Mouse (Mus musculus) MEL (cell line): ENCODE data around the gene Ddb1. TPM values are rescaled to one million over a fixed set of nuclear protein-coding genes. Genes with fewer than 3 reads are reported as not detected.

Experiments used
- DNase-seq: peaks from one replicate; pipeline ENCODE4 v3.0.0; 2011; ENCODE audit warnings: low read depth, low spot score
- H3K27ac ChIP-seq: 2 replicates; pipeline ENCODE4 v1.5.1; 2012; ENCODE audit warnings: low read depth, mild to moderate bottlenecking, control low read depth, low read length, moderate library complexity; ENCODE audit not compliant: control insufficient read depth
- H3K27me3 ChIP-seq, 2 experiments: fragments of 150-350 bp in 1 of 2; sonication (generic) in 1 of 2; 2 replicates each; pipeline ENCODE4 v1.6.1; 2012; ENCODE audit warnings: low read length in 2 of 2, mild to moderate bottlenecking in 2 of 2, improper control_type of control experiment in 1 of 2, moderate library complexity in 1 of 2; ENCODE audit not compliant: insufficient read depth in 2 of 2, control insufficient read depth in 1 of 2
- H3K36me3 ChIP-seq, 2 experiments: 2 replicates each; pipeline ENCODE4 v1.6.1; 2012 to 2014; ENCODE audit warnings: low read length in 2 of 2, improper control_type of control experiment in 1 of 2, inconsistent platforms in 1 of 2, mild to moderate bottlenecking in 1 of 2; ENCODE audit not compliant: insufficient read depth in 2 of 2, control insufficient read depth in 1 of 2
- H3K4me1 ChIP-seq, 2 experiments: fragments of 150-350 bp in 1 of 2; sonication (generic) in 1 of 2; 2 replicates each; pipeline ENCODE4 v1.6.1; 2012; ENCODE audit warnings: low read length in 2 of 2, improper control_type of control experiment in 1 of 2, mild to moderate bottlenecking in 1 of 2; ENCODE audit not compliant: insufficient read depth in 2 of 2, control insufficient read depth in 1 of 2
- H3K4me3 ChIP-seq, 2 experiments: fragments of 150-350 bp in 1 of 2; sonication (generic) in 1 of 2; 2 replicates each; pipeline ENCODE4 v1.5.1; 2012; ENCODE audit warnings: low read depth in 2 of 2, low read length in 2 of 2, mild to moderate bottlenecking in 2 of 2, moderate library complexity in 2 of 2, control low read depth in 1 of 2, improper control_type of control experiment in 1 of 2; ENCODE audit not compliant: control insufficient read depth in 1 of 2, insufficient read depth in 1 of 2
- H3K79me2 ChIP-seq: 2 replicates; pipeline ENCODE4 v1.6.1; 2012; ENCODE audit warnings: mild to moderate bottlenecking, low read length, moderate library complexity; ENCODE audit not compliant: control insufficient read depth, poor library complexity, insufficient read depth
- H3K9ac ChIP-seq: 2 replicates; pipeline ENCODE4 v1.6.1; 2012; ENCODE audit warnings: low read depth, mild to moderate bottlenecking, control low read depth, low read length, moderate library complexity; ENCODE audit not compliant: control insufficient read depth, poor library complexity, severe bottlenecking
- H3K9me3 ChIP-seq: fragments of 150-350 bp; sonication (generic); replicated peaks from 2 replicates; pipeline ENCODE4 v1.6.1; 2012; ENCODE audit warnings: mild to moderate bottlenecking, low read length, improper control_type of control experiment, moderate library complexity; ENCODE audit not compliant: insufficient read depth
- BHLHE40 ChIP-seq: IDR thresholded peaks from 2 replicates; pipeline ENCODE4 v1.6.1; 2012; ENCODE audit warnings: low read depth, mild to moderate bottlenecking, inconsistent platforms, low read length, improper control_type of control experiment, borderline replicate concordance
- ELF1 ChIP-seq: IDR thresholded peaks from 2 replicates; pipeline ENCODE4 v1.6.1; 2014; ENCODE audit warnings: low read depth, mild to moderate bottlenecking, inconsistent platforms, low read length, improper control_type of control experiment, moderate library complexity
- EP300 ChIP-seq, 2 experiments: IDR thresholded peaks; 2 replicates each; pipeline ENCODE4 v1.6.1; 2011; ENCODE audit warnings: improper control_type of control experiment in 2 of 2, low read length in 2 of 2, low read depth in 1 of 2, mild to moderate bottlenecking in 1 of 2
- ETS1 ChIP-seq: IDR thresholded peaks from 2 replicates; pipeline ENCODE4 v1.6.1; 2012; ENCODE audit warnings: low read depth, mild to moderate bottlenecking, inconsistent platforms, low read length, improper control_type of control experiment, moderate library complexity
- GABPA ChIP-seq: IDR thresholded peaks from 2 replicates; pipeline ENCODE4 v1.6.1; 2012; ENCODE audit warnings: low read depth, mild to moderate bottlenecking, inconsistent platforms, low read length, improper control_type of control experiment, moderate library complexity
- MAFK ChIP-seq: IDR thresholded peaks from 2 replicates; pipeline ENCODE4 v1.6.1; 2011; ENCODE audit warnings: low read depth, mild to moderate bottlenecking, low read length, improper control_type of control experiment, borderline replicate concordance
- MAX ChIP-seq: IDR thresholded peaks from 2 replicates; pipeline ENCODE4 v1.6.1; 2011; ENCODE audit warnings: low read length, improper control_type of control experiment
- MAZ ChIP-seq: IDR thresholded peaks from 2 replicates; pipeline ENCODE4 v1.6.1; 2012; ENCODE audit warnings: low read depth, mild to moderate bottlenecking, inconsistent platforms, low read length, improper control_type of control experiment
- MEF2A ChIP-seq: IDR thresholded peaks from 2 replicates; pipeline ENCODE4 v1.6.1; 2014; ENCODE audit warnings: low read depth, mild to moderate bottlenecking, inconsistent platforms, low read length, improper control_type of control experiment; ENCODE audit not compliant: poor library complexity, insufficient replicate concordance, severe bottlenecking; ENCODE audit errors: extremely low read depth
- MXI1 ChIP-seq: IDR thresholded peaks from 2 replicates; pipeline ENCODE4 v1.6.1; 2011; ENCODE audit warnings: mild to moderate bottlenecking, low read depth, low read length, improper control_type of control experiment
- NRF1 ChIP-seq: IDR thresholded peaks from 2 replicates; pipeline ENCODE4 v1.6.1; 2014; ENCODE audit warnings: low read depth, mild to moderate bottlenecking, inconsistent platforms, low read length, improper control_type of control experiment, moderate library complexity; ENCODE audit not compliant: poor library complexity, insufficient read depth, severe bottlenecking
- POLR2A ChIP-seq, 2 experiments: IDR thresholded peaks; 2 replicates each; pipeline ENCODE4 v1.6.1; 2011 to 2012; ENCODE audit warnings: low read length in 2 of 2, mild to moderate bottlenecking in 2 of 2, control low read depth in 1 of 2, improper control_type of control experiment in 1 of 2, low read depth in 1 of 2, moderate library complexity in 1 of 2; ENCODE audit not compliant: control insufficient read depth in 1 of 2, insufficient read depth in 1 of 2, poor library complexity in 1 of 2
- POLR2AphosphoS2 ChIP-seq: IDR thresholded peaks from 2 replicates; pipeline ENCODE4 v1.6.1; 2011; ENCODE audit warnings: low read length, improper control_type of control experiment
- RCOR1 ChIP-seq: IDR thresholded peaks from 2 replicates; pipeline ENCODE4 v1.6.1; 2012; ENCODE audit warnings: low read depth, mild to moderate bottlenecking, inconsistent platforms, low read length, improper control_type of control experiment
- TAL1 ChIP-seq: IDR thresholded peaks from 2 replicates; pipeline ENCODE4 v1.6.1; 2012; ENCODE audit warnings: mild to moderate bottlenecking, inconsistent platforms, low read length, moderate library complexity, mixed read lengths
- TCF12 ChIP-seq: IDR thresholded peaks from 2 replicates; pipeline ENCODE4 v1.6.1; 2014; ENCODE audit warnings: low read depth, mild to moderate bottlenecking, inconsistent platforms, low read length, improper control_type of control experiment, moderate library complexity
- UBTF ChIP-seq: IDR thresholded peaks from 2 replicates; pipeline ENCODE4 v1.6.1; 2012; ENCODE audit warnings: low read depth, mild to moderate bottlenecking, inconsistent platforms, low read length, improper control_type of control experiment, moderate library complexity, borderline replicate concordance; ENCODE audit not compliant: insufficient read depth
- USF2 ChIP-seq, 2 experiments: IDR thresholded peaks; 2 replicates each; pipeline ENCODE4 v1.6.1; 2011 to 2012; ENCODE audit warnings: improper control_type of control experiment in 2 of 2, low read length in 2 of 2, borderline replicate concordance in 1 of 2, inconsistent platforms in 1 of 2, low read depth in 1 of 2, mild to moderate bottlenecking in 1 of 2; ENCODE audit not compliant: insufficient read depth in 1 of 2
- ZC3H11A ChIP-seq: IDR thresholded peaks from 2 replicates; pipeline ENCODE4 v1.6.1; 2012; ENCODE audit warnings: low read depth, mild to moderate bottlenecking, inconsistent platforms, low read length, improper control_type of control experiment
- ZKSCAN1 ChIP-seq: IDR thresholded peaks from 2 replicates; pipeline ENCODE4 v1.6.1; 2012; ENCODE audit warnings: low read depth, mild to moderate bottlenecking, inconsistent platforms, low read length, improper control_type of control experiment, moderate library complexity
- ZMIZ1 ChIP-seq: IDR thresholded peaks from 2 replicates; pipeline ENCODE4 v1.6.1; 2012; ENCODE audit warnings: low read depth, mild to moderate bottlenecking, inconsistent platforms, low read length, improper control_type of control experiment, moderate library complexity
- polyA plus RNA-seq, 2 experiments: library from polyadenylated mRNA; stranded (reverse) in 1 of 2; unstranded in 1 of 2; fragments of >175 nt in 1 of 2; fragments of >200 nt in 1 of 2; gene quantifications; 2 replicates each; pipeline versions ENCODE4 v1.2.1 to v1.2.4; 2012; ENCODE audit warnings: low replicate concordance in 2 of 2, low read depth in 1 of 2; ENCODE audit not compliant: insufficient read length in 2 of 2, insufficient read depth in 1 of 2, missing spikeins in 1 of 2
- total RNA-seq: library from RNA; depleted of rRNA; stranded (reverse); fragments of 300-350 nt; gene quantifications from 2 replicates; pipeline ENCODE4 v1.2.3, GENCODE M21; 2012

The Ddb1 gene
- total and polyA plus RNA-seq, 3 experiments, result 116 to 459 (median 365) TPM

- Histone ChIP-seq H3K79me2 (no peaks in the 10 kb centered on the region), H3K9ac (no peak overlapping the region), H3K27ac (no peak overlapping the region), H3K36me3 (no peaks in the 10 kb centered on the region), H3K4me3 (no peak overlapping the region), H3K4me1 (no peaks in the 10 kb centered on the region), H3K27me3 (no peaks in the 10 kb centered on the region; a peak in 1 of 4 replicates), H3K9me3 (no peaks in the 10 kb centered on the region)
- no peak for DNase-seq
- TF ChIP-seq MAX, result no peak
- TF ChIP-seq MEF2A, result no peak
- no peak for TF ChIP-seq EP300 (IDR thresholded peaks at IDR 0.05; ENCODE audit: low read depth in 1 of 2, low read length in 2 of 2)
- no peak for TF ChIP-seq MAFK
- no peak for TF ChIP-seq GABPA
- no peak for TF ChIP-seq MXI1
- no peak for TF ChIP-seq ETS1
- TF ChIP-seq ZMIZ1, result no peak
- no peak for TF ChIP-seq TCF12
- TF ChIP-seq NRF1, result no peak
- no peak for TF ChIP-seq BHLHE40
- no peak for TF ChIP-seq ZC3H11A
These were observed 66.2 kb downstream of the Ddb1 start for GRCm38 (mm10) chr19:10671319-10671718.

GRCm38 (mm10) chr19:10671854-10672417 is 66.8 kb downstream of the Ddb1 start:
- DNase-seq, result no peak
- H3K4me3 ChIP-seq, result no peak overlapping the region
- no peaks in the 10 kb centered on the region for H3K9me3 ChIP-seq
- TF ChIP-seq UBTF (no peak), MAZ (no peak), POLR2AphosphoS2 (no peak), POLR2A (IDR thresholded peaks at IDR 0.05; ENCODE audit: control insufficient read depth in 1 of 2, insufficient read depth in 1 of 2, low read depth in 1 of 2, low read length in 2 of 2, poor library complexity in 1 of 2) (no peak), USF2 (IDR thresholded peaks at IDR 0.05; ENCODE audit: borderline replicate concordance in 1 of 2, insufficient read depth in 1 of 2, low read depth in 1 of 2, low read length in 2 of 2) (no peak), ZKSCAN1 (no peak), RCOR1 (no peak), GABPA (no peak), TAL1 (no peak), ELF1 (no peak), ZMIZ1 (no peak)
- H3K36me3 ChIP-seq, result no peaks in the 10 kb centered on the region
- no peaks in the 10 kb centered on the region for H3K4me1 ChIP-seq
- no peak overlapping the region for H3K27ac ChIP-seq
- no peaks in the 10 kb centered on the region for H3K79me2 ChIP-seq
- H3K27me3 ChIP-seq, result no peaks in the 10 kb centered on the region; a peak in 1 of 4 replicates
- H3K9ac ChIP-seq, result no peak overlapping the region
